Mouse (Mus musculus) limb, embryonic 12.5 days (tissue): Measurements from ENCODE around the gene Tmem38a. TPM values are rescaled to one million over a fixed set of nuclear protein-coding genes. Genes with fewer than 3 reads are reported as not detected.

Experiments
- ATAC-seq: fragments of 200-750 bp; cut with Nextera tagmentation; 2 replicates; pipeline ENCODE4 v1.8.0; 2017; ENCODE audit warnings: low read depth, moderate TSS enrichment; ENCODE audit not compliant: insufficient number of reproducible peaks, insufficient read depth, low FRiP score, low TSS enrichment
- H3K27ac ChIP-seq: fragments of 300-500 bp; sonication (generic); 2 replicates; pipeline ENCODE4 v1.5.1; 2016; ENCODE audit warnings: mild to moderate bottlenecking, moderate library complexity
- H3K27me3 ChIP-seq: fragments of 300-500 bp; sonication (generic); 2 replicates; pipeline ENCODE4 v1.6.1; 2016; ENCODE audit warnings: mild to moderate bottlenecking, moderate library complexity
- H3K36me3 ChIP-seq: fragments of 300-500 bp; sonication (generic); 2 replicates; pipeline ENCODE4 v1.6.1; 2016; ENCODE audit warnings: mild to moderate bottlenecking, moderate library complexity
- H3K4me1 ChIP-seq: fragments of 300-500 bp; sonication (generic); replicated peaks from 2 replicates; pipeline ENCODE4 v1.6.1; 2016
- H3K4me2 ChIP-seq: fragments of 300-500 bp; sonication (generic); 2 replicates; pipeline ENCODE4 v1.6.1; 2016; ENCODE audit warnings: mild to moderate bottlenecking, moderate library complexity
- H3K4me3 ChIP-seq: fragments of 300-500 bp; sonication (generic); replicated peaks from 2 replicates; pipeline ENCODE4 v1.5.1; 2016; ENCODE audit warnings: mild to moderate bottlenecking
- H3K9ac ChIP-seq: fragments of 300-500 bp; sonication (generic); replicated peaks from 2 replicates; pipeline ENCODE4 v1.6.1; 2016; ENCODE audit warnings: mild to moderate bottlenecking, moderate library complexity
- H3K9me3 ChIP-seq: fragments of 300-500 bp; sonication (generic); 2 replicates; pipeline ENCODE4 v1.6.1; 2016; ENCODE audit warnings: mild to moderate bottlenecking, moderate library complexity
- WGBS: fragments of 180-500 bp; shearing (Covaris S2); methylation state at CpG from one replicate; pipeline ENCODE4 v1.1.7; 2016; 5-methylcytosine and 5-hydroxymethylcytosine counted together
- polyA plus RNA-seq: library from polyadenylated mRNA; unstranded; fragments of >200 nt; fragmentation: Nextera tagmentation; extraction: Ambion mirVana; gene quantifications from 2 replicates; pipeline ENCODE4 v1.2.1, GENCODE M21; 2016

The Tmem38a gene
- polyA plus RNA-seq, 1 experiment from 2014 or later, result 16.5 TPM

DNA sequence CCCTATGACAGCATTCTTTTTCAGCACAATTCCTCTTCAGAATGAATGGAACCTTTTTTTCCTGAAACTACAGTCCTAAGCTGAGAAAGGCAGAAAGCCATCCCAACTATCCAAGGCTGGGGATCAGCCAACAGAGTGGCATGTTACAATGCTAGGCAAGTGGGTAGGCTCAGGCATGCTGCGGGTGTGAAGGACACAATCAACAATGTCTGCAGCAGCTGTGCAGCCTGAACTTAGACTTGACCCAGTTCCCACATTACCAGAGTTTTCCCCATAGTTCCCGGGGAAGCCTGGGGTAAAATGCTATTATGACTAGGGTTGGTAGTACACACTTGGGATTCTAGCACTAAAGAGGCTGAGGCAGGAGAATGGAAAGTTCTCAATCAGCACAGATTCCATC is 5.9 kb upstream of the Tmem38a start:
- H3K4me1 ChIP-seq, result peaks cover 10% of the 10 kb centered on the region
- H3K36me3 ChIP-seq, result peaks cover 68% of the 10 kb centered on the region
- no peak overlapping the region for H3K9ac ChIP-seq
- no peak overlapping the region for H3K4me2 ChIP-seq
- no peaks in the 10 kb centered on the region for H3K9me3 ChIP-seq
- no peak for ATAC-seq
- H3K4me3 ChIP-seq, result no peak overlapping the region
- no peaks in the 10 kb centered on the region for H3K27me3 ChIP-seq
- H3K27ac ChIP-seq, result no peak overlapping the region
- 94% methylated on average over 2 of the region's 2 CpGs for WGBS

DNA sequence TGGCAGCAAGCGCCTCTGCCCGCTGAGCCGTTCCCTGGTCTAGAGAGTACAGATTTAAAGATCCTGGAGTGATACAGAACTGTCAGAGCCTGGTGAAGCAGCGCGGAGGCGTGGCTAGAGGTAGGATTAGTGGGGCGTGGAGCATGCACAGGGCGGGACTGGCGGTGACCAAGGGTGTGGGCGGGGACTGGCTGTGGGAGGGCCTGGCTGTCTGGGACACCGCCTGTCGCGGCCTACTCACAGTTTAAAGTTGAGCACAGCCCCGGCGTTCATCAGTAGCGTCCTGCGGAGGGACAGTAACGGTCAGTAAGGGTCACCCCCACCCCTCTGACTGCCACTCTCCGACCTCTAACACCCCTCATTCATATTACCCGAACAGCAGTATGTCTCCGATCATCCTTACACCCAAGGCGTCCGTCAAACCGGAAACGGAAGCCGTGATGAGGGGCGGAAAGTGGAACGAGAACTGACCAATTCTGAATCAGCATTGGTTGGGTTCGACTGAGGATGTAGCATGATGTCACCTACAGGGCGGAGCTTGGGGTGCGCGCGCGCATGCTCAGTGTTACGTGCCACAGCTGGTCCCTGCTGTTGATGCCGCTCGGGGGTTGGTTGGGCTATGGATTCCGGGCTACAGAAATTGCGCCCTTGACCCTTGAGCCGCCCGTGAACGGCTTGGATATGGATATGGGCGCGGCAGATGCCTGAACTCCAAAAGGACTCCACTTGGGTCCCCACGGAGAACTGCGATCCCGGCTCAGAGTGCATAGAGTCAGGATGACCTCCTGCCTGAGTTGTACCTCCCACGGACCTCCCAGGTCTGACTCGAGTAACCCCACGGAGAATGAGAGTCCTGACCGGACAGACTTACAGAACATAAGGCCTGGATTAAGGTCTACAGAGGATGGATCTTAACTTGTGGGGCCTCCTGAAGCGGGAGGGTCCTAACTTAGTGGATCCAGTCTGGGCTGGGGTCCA is 933 bp upstream of the Tmem38a start, which contains the start of gene Smim7:
TSS of gene Smim7 (minus strand) at position 456 of the 978 bp plus-strand sequence.
- H3K9ac ChIP-seq, result peak within 1 kb of the TSS; percentile 69
- H3K4me2 ChIP-seq, result peak within 1 kb of the TSS; percentile 96
- ATAC-seq, result peak; percentile 98
- H3K27me3 ChIP-seq, result no peaks in the 10 kb centered on the region
- no peaks in the 10 kb centered on the region for H3K9me3 ChIP-seq
- H3K4me1 ChIP-seq, result peaks cover 23% of the 10 kb centered on the region
- under 1% methylated on average over 51 of the region's 52 CpGs for WGBS
- peak within 1 kb of the TSS; percentile 92 for H3K27ac ChIP-seq
- H3K4me3 ChIP-seq, result peak within 1 kb of the TSS; percentile 64
- peaks cover 36% of the 10 kb centered on the region for H3K36me3 ChIP-seq

DNA sequence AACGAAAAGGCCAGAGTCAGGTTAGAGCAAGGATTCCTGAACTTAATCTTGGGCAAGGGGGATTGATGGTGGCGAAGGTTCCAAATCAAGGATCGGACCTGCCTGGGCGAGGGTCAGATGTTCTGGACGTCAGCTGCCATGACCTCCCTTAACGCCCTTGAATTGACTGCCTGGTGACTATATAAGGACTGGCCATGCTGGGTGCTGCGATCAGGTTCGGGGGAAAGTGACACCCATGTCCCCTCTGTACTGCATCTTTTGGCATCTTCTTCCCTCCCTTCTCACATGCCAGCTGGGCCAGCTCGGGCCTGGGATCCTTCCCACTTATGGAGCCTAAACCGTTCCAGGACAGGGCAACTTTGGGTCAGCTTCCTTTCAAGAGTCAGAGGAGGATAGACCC is 652 bp downstream of the Tmem38a start:
- H3K27me3 ChIP-seq, result no peaks in the 10 kb centered on the region
- H3K4me2 ChIP-seq, result peak overlapping the region; percentile 96
- peaks cover 21% of the 10 kb centered on the region for H3K36me3 ChIP-seq
- no peak overlapping the region for H3K27ac ChIP-seq
- H3K9ac ChIP-seq, result peak overlapping the region; percentile 69
- H3K9me3 ChIP-seq, result no peaks in the 10 kb centered on the region
- H3K4me1 ChIP-seq, result peaks cover 23% of the 10 kb centered on the region
- no peak for ATAC-seq
- WGBS, result 5% methylated on average over 10 of the region's 10 CpGs
- H3K4me3 ChIP-seq, result peak overlapping the region; percentile 64

DNA sequence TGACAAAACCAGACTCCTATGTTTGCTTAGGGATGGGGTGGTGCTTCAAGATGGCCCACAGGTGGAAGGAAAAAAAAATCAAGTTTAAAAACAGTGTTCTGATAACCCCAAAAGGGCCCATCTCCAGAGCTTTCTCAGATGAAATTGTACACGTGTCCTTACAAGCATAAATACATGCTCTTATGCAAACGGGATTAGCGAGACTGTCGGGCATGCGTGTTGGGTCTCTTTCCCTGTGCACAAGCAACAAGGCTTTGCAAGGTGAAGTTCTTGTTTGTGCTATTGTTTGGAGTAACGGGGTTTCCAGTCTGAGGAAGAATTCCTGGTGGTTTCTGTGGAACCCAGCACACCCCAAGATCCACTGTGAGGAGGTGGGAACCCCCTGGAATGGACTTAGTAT is 1.6 kb downstream of the Tmem38a start:
- no peak overlapping the region for H3K4me3 ChIP-seq
- H3K36me3 ChIP-seq, result peaks cover 11% of the 10 kb centered on the region
- no peak for ATAC-seq
- H3K4me1 ChIP-seq, result peaks cover 23% of the 10 kb centered on the region
- H3K9me3 ChIP-seq, result no peaks in the 10 kb centered on the region
- H3K9ac ChIP-seq, result no peak overlapping the region
- WGBS, result 87% methylated on average over 6 of the region's 6 CpGs
- no peak overlapping the region for H3K27ac ChIP-seq
- no peaks in the 10 kb centered on the region for H3K27me3 ChIP-seq
- H3K4me2 ChIP-seq, result no peak overlapping the region

DNA sequence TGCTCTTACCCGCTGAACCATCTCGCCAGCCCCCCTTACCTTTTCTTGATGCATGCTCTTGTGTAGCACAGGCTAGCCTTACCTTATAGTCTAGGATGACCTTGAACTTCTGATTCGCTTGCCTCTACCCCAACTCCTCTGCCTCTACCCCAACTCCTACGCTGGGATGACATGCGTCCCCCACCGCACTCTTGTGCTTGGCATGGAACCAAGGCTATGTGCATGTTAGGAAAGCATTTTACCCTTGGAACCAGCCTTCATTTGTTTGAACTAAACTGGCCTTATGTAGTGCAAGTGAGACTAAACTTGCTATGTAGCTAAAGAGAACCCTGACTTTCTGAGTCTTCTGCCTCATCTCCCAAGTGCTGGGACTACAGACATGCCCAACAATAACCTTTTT is 4.1 kb downstream of the Tmem38a start:
- no peaks in the 10 kb centered on the region for H3K27me3 ChIP-seq
- 94% methylated on average over 6 of the region's 6 CpGs for WGBS
- no peak overlapping the region for H3K27ac ChIP-seq

DNA sequence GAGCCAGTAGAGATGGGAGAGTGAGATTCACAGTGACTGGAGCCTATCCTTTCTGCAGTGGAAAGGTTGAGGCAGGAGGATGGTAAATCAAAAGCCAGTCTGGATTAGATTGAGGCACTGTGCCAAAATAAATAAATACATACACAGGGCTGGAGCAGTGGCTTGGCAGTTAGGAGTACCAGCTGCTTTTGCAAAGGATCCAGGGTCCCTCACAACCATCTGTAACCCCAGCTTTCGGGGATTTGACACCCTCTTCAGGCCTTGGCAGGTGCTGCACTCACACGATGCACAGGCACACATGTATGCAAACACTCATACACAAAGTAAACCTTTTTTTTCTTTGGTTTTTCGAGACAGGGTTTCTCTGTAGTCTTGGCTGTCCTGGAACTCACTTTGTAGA is 5.4 kb downstream of the Tmem38a start:
- Histone ChIP-seq H3K36me3 (no peaks in the 10 kb centered on the region), H3K9ac (no peak overlapping the region), H3K27me3 (no peaks in the 10 kb centered on the region), H3K4me3 (no peak overlapping the region), H3K4me2 (no peak overlapping the region), H3K9me3 (no peaks in the 10 kb centered on the region), H3K4me1 (peaks cover 12% of the 10 kb centered on the region), H3K27ac (no peak overlapping the region)
- no peak for ATAC-seq
- 72% methylated on average over 3 of the region's 3 CpGs for WGBS

More for the DNA sequence above, 4.1 kb downstream of the Tmem38a start:
- H3K4me2 ChIP-seq, result no peak overlapping the region
- H3K9ac ChIP-seq, result no peak overlapping the region
- ATAC-seq, result no peak
- H3K4me1 ChIP-seq, result peaks cover 13% of the 10 kb centered on the region
- H3K4me3 ChIP-seq, result no peak overlapping the region
- no peaks in the 10 kb centered on the region for H3K36me3 ChIP-seq
- H3K9me3 ChIP-seq, result no peaks in the 10 kb centered on the region

DNA sequence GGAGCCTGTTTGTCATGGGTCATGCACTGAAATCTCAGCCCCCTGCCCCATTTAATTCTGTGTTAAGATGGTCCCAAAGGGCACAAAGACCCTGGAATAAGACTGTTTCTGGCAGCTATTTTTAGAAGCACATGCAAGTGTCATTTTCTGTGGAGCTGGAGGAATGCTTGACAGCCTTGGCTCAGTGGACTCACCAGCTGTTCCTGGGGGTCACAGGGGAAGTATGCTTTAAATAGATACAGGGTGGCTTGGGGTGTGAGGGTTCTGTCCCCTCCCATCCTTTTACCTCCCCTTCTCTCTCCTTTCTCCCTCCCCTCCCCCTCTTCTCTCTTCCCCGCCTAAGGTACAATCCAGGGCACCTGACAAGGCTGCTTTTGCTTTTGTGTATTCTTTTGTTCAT is 6.1 kb downstream of the Tmem38a start:
- H3K9me3 ChIP-seq, result no peaks in the 10 kb centered on the region
- H3K27ac ChIP-seq, result no peak overlapping the region
- ATAC-seq, result no peak
- no peaks in the 10 kb centered on the region for H3K27me3 ChIP-seq
- no peaks in the 10 kb centered on the region for H3K36me3 ChIP-seq
- no peak overlapping the region for H3K9ac ChIP-seq
- WGBS, result 89% methylated on average over 1 of the region's 1 CpGs
- no peak overlapping the region for H3K4me2 ChIP-seq
- H3K4me3 ChIP-seq, result no peak overlapping the region
- peaks cover 5% of the 10 kb centered on the region for H3K4me1 ChIP-seq

DNA sequence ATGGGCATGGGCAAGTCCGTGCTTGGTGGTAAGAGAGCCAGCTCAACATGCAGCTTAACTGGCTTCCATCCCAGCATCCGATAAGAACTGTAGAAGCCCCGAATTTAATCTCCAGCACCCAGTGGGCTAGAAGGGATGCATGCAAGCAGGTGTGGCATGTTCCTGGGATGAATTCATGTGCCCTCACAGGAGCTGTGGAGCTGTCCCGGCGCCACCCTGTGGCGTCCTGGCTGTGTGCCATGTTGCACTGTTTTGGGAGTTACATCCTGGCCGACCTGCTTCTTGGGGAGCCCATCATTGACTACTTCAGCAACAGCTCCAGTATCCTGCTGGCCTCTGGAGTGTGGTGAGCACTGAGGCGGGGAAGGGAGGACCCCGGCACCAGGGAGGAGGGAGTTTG is 7.5 kb downstream of the Tmem38a start:
- no peak overlapping the region for H3K9ac ChIP-seq
- WGBS, result 69% methylated on average over 9 of the region's 9 CpGs
- ATAC-seq, result no peak

DNA sequence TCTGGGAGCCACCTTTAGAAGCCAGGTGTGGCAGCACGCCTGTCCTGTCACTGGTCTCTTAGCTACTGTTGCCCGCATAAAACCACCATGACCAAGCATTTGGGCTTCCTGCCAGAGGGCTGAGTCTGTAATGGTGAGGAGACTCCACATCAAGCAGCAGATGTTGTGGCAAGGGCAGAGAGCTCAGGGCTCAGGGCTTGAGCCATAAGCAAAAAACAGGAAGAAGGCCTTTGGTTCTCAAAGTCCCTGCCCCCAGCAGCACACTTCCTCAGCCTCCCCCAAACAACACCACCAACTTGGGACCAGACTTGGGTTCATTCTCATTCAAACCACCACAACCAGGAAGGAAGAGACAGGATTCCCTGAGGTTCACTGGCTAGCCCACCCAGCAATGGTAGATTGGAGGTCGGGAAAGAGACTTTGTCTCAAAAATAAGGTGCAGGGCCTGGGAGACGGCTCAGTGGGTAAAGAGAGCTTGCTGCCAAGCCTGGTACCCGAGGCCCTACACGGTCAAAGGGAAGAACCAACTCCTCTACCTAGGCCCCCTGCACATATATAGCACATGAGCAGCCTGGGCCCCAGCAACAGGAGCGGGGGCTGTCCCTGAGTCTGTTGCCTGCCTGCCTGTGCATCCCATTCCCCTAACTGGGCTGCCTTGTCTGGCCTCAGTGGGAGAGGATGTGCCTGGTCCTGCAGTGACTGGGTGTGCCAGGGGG is 11.4 kb downstream of the Tmem38a start:
- no peak for ATAC-seq
- WGBS, result 83% methylated on average over 7 of the region's 7 CpGs
- Histone ChIP-seq H3K27ac (no peak overlapping the region), H3K4me2 (no peak overlapping the region), H3K9me3 (no peaks in the 10 kb centered on the region), H3K4me1 (no peaks in the 10 kb centered on the region), H3K4me3 (no peak overlapping the region), H3K36me3 (no peaks in the 10 kb centered on the region), H3K9ac (no peak overlapping the region), H3K27me3 (no peaks in the 10 kb centered on the region)

More for the DNA sequence above, 7.5 kb downstream of the Tmem38a start:
- no peak overlapping the region for H3K4me3 ChIP-seq
- no peaks in the 10 kb centered on the region for H3K4me1 ChIP-seq
- no peak overlapping the region for H3K27ac ChIP-seq
- no peaks in the 10 kb centered on the region for H3K9me3 ChIP-seq
- no peak overlapping the region for H3K4me2 ChIP-seq
- no peaks in the 10 kb centered on the region for H3K27me3 ChIP-seq
- no peaks in the 10 kb centered on the region for H3K36me3 ChIP-seq

DNA sequence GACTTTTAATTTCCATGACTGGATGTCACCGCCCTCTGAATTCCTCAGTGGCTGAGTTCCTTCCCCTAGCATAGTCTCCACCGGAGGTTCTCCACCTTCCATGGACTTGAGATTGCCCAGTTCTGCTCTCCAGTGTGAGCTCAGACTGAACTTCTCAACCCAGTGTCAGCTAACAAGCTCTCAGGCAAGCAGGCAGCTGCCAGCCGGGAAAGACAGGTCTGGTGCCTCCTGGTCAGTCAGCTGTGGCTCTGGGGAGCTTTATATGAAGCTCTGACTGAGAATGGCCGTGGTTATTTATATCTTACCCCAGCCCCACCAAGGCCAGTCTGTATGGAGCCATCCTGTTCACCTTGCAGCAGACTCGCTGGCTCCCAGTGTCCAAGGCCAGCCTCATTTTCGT is 12.5 kb downstream of the Tmem38a start:
- no peak overlapping the region for H3K27ac ChIP-seq
- no peaks in the 10 kb centered on the region for H3K4me1 ChIP-seq
- ATAC-seq, result no peak
- 76% methylated on average over 6 of the region's 6 CpGs for WGBS
- no peak overlapping the region for H3K9ac ChIP-seq
- H3K9me3 ChIP-seq, result no peaks in the 10 kb centered on the region
- no peak overlapping the region for H3K4me2 ChIP-seq
- H3K27me3 ChIP-seq, result no peaks in the 10 kb centered on the region
- H3K4me3 ChIP-seq, result no peak overlapping the region
- no peaks in the 10 kb centered on the region for H3K36me3 ChIP-seq

DNA sequence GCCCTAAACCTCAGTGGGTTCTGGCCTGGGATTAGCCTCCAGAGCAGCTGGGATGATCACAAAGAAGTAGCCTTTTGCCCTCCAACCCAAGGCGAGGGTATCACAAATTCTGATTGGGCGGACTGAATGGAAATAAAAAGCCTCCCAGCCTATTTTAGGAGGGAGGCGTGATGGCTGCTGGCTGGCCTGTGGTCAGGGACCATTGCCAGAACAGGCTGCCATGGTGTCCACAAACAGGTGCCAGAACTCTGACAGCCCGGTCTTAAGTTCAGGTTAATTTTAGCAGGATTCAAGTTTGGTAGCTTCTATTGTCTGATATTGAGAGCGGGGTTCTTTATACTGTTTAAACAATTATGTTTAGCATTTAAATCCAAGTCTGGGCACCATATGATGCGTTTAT is 16.0 kb downstream of the Tmem38a start:
- H3K27ac ChIP-seq, result no peak overlapping the region
- no peak overlapping the region for H3K4me3 ChIP-seq
- H3K4me2 ChIP-seq, result no peak overlapping the region
- 74% methylated on average over 6 of the region's 6 CpGs for WGBS
- H3K9me3 ChIP-seq, result no peaks in the 10 kb centered on the region
- ATAC-seq, result no peak
- H3K4me1 ChIP-seq, result no peaks in the 10 kb centered on the region
- H3K9ac ChIP-seq, result no peak overlapping the region
- no peaks in the 10 kb centered on the region for H3K27me3 ChIP-seq
- no peaks in the 10 kb centered on the region for H3K36me3 ChIP-seq
